Mouse (Mus musculus) inflammation-experienced regulatory T-cells, adult 6 months (primary cell): ENCODE data around the gene Ndrg4. TPM values are rescaled to one million over a fixed set of nuclear protein-coding genes. Genes with fewer than 3 reads are reported as not detected.
"Not testable (repeated sequence)": the region's sequence is repeated elsewhere in the genome, so short reads cannot be mapped to it uniquely, and the experiment has no call there.

Experiments used
- ATAC-seq: one replicate; pipeline ENCODE4 v1.8.0; 2017
- polyA plus RNA-seq, 3 experiments: library from polyadenylated mRNA; unstranded; fragments of 100-300 nt; shearing (Covaris generic); gene quantifications; one replicate each; pipeline ENCODE4 v1.2.1; 2017

The Ndrg4 gene
- polyA plus RNA-seq: 1 to 10 TPM; 1.3 to 2.7 (median 1.7) TPM

- no peak for ATAC-seq
These were observed at the start of gene Ndrg4 for GRCm38 (mm10) chr8:95676631-95677030. Gene Ndrg4, plus strand, starts transcription at chr8:95676980.

GRCm38 (mm10) chr8:95632840-95633239, 43.9 kb upstream of the Ndrg4 start:
- ATAC-seq: peak; percentile 6

- ATAC-seq: peak; percentile 99
These were observed 43.3 kb upstream of the Ndrg4 start, which contains the start of gene Gins3 for GRCm38 (mm10) chr8:95633262-95634062. Gene Gins3, plus strand, starts transcription at chr8:95633453.

GRCm38 (mm10) chr8:95634063-95634340, 42.8 kb upstream of the Ndrg4 start:
- no peak for ATAC-seq

- ATAC-seq: no peak
These were observed 31.8 kb upstream of the Ndrg4 start for GRCm38 (mm10) chr8:95644942-95645341.

GRCm38 (mm10) chr8:95648251-95648650, 28.5 kb upstream of the Ndrg4 start:
- no peak for ATAC-seq

- ATAC-seq: no peak
These were observed 23.4 kb upstream of the Ndrg4 start for GRCm38 (mm10) chr8:95653351-95653750.

GRCm38 (mm10) chr8:95655831-95656230, 20.9 kb upstream of the Ndrg4 start:
- no peak for ATAC-seq

GRCm38 (mm10) chr8:95656316-95657002, 20.3 kb upstream of the Ndrg4 start:
- ATAC-seq: no peak

GRCm38 (mm10) chr8:95657523-95657922, 19.3 kb upstream of the Ndrg4 start:
- no peak for ATAC-seq

GRCm38 (mm10) chr8:95660334-95660882, 16.4 kb upstream of the Ndrg4 start:
- no peak for ATAC-seq

GRCm38 (mm10) chr8:95661085-95661484, 15.7 kb upstream of the Ndrg4 start:
- ATAC-seq: no peak

GRCm38 (mm10) chr8:95661575-95661974, 15.2 kb upstream of the Ndrg4 start:
- ATAC-seq: no peak

GRCm38 (mm10) chr8:95662885-95663598, 13.7 kb upstream of the Ndrg4 start:
- no peak for ATAC-seq

- no peak for ATAC-seq
These were observed 13.2 kb upstream of the Ndrg4 start for GRCm38 (mm10) chr8:95663599-95663949.

- not testable (repeated sequence) for ATAC-seq
These were observed 10.8 kb upstream of the Ndrg4 start for GRCm38 (mm10) chr8:95665813-95666452.

- ATAC-seq: no peak
These were observed 8.4 kb upstream of the Ndrg4 start for GRCm38 (mm10) chr8:95668163-95668958.

- no peak for ATAC-seq
These were observed 6.8 kb upstream of the Ndrg4 start for GRCm38 (mm10) chr8:95669967-95670366.

- no peak for ATAC-seq
These were observed 4.9 kb upstream of the Ndrg4 start for GRCm38 (mm10) chr8:95671861-95672260.

GRCm38 (mm10) chr8:95672811-95673210, 4.0 kb upstream of the Ndrg4 start:
- ATAC-seq: peak; percentile 35

- ATAC-seq: no peak
These were observed 827 bp downstream of the Ndrg4 start for GRCm38 (mm10) chr8:95677591-95678023.
